Mouse (Mus musculus) left cerebral cortex, postnatal 14 days (tissue): Measurements from ENCODE around the gene Frs3. TPM values are rescaled to one million over a fixed set of nuclear protein-coding genes. Genes with fewer than 3 reads are reported as not detected.
A peak's percentile ranks its signal among the peaks of the same experiment; 100 is the strongest.

Experiments
- DNase-seq, 2 experiments: peaks; one replicate each; pipeline ENCODE4 v3.0.0; 2021 to 2022; ENCODE audit warnings: low spot score in 2 of 2, mixed read lengths in 1 of 2
- intact Hi-C: fragments of 180-260 bp; cut with DNase I; formaldehyde crosslinking; loops from one replicate; pipeline ENCODE4 v1.15.1; 2025
- total RNA-seq, 2 experiments: library from RNA; stranded (reverse); gene quantifications; 2 replicates each; pipeline ENCODE4 v1.2.3; 2021

Frs3 gene
- total RNA-seq, 2 experiments from 2014 or later = 23.4 to 26.1 TPM

DNA sequence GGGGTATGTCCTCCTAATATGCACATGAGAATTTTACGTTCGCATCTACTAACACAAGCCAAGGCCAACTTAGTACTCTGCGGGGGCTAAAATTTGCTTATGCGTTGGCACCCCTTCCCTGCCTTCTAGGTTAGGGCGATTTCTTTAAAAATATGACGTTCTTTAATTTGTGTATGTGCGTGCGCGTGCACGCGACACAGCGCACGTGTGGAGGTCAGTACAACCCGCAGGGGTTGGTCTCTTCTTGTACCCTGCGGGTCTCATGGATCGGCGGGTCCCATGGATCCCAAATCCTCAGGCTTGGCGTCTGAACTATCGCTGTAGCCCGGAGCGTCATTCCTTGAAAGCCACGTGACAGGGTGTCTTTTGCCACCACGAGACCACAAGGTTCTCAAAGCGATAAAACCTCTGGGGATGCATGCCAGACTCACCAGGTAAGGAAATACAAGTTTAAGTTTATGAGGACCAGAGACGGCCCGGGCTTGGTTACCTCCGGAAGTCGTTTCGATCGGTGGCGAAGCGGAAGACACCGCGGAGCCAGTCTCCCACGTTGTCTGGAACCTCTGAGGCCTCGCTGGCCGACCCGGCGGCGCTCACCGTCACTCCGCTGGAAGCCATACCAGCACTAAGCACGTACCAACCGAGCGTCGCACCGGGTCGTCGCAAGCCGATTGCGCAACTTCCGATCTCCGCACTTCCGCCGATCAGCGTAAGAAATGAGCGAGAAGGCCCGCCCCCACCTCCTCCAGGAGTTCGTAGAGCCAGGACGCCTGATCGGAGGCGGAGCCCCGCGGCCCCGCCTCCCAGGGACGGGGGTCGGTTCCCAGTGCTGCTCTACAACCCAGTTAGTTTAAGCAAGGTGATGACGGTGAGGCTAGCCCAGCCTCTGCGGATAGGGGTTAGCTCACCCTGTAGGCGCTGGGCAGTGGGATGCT, 1.2 kb upstream of the Frs3 start:
- peak; percentile 97 for DNase-seq
- intact Hi-C loops = no loop called here

DNA sequence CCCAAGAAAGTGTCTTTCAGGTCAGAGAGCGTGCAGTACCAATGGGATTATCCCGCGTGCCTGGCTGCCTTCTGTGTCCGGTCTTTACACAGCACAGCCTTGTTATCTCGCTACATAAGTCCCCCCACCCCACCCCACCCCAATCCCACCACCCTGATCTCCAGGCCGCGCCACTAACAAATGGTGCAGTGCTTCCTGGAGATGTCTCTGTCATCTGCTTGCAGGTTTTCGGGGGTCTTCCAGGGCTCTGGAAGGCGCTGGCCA, 554 bp upstream of the Frs3 start, which contains the start of gene Tomm6:
Gene Tomm6, minus strand, starts transcription at position 43 of the 264 bp plus-strand sequence.
- intact Hi-C loops = no loop called here
- no peak for DNase-seq

GRCm38 (mm10) chr17:47689894-47690293, 1.1 kb downstream of the Frs3 start:
- no peak for DNase-seq
- intact Hi-C loops = no loop called here

DNA sequence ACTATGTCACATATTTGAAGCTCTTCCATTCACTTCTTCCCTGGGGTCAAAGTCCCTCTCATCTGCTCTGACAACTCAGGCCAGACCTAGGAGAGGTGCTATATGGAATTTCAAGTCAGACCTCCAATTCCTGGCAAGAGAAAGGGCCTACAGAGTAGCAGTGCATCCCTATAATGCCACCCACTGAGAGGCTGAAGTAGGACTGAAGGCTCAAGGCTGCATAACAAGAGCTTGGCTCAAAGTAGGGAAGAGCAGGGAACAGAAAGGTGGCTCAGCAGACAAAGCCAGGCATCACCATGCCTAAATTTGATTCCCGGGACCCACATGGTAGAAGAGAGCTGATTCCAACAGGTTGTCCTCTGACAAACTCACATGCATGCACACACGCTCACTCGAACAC, 2.8 kb downstream of the Frs3 start:
- intact Hi-C loops = no loop called here

DNA sequence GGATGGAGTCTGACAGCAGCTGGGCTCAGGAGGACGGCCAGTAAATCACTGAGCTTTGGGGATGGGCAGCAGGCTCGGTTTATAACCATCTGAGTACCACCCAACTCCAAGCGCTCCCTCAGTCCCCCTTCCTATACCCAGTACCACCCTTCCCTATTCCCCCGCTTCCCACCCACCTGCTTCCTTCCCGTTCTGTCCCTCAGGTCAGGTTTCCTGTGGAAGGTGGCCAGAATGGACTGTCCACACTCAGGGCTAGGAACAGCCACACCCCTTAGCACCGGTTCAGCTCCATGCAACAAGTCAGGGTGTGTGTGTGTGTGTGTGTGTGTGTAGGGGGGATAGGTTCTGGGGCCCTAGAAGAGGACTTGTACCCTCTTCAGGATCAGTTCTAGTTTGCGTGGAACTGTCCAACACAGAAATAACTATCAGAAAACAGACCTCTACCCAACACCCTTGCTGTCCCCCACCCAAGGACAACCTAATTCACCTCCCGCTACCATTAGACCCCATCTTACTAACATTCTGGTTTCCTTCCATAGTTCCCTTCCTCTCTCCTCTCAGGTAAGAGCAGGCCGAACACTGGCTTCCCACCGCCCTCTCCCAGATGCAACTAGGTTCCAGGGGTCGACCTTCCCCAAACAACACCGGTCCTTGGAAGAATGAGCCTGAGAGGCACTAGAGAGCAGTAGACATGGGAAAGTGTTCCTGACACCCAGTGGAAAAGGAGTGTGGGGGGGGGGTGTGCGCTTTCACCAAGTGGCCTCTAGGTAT, 5.0 kb downstream of the Frs3 start:
- DNase-seq = no peak
- intact Hi-C loops = no loop called here

More for the DNA sequence above, 2.8 kb downstream of the Frs3 start:
- no peak for DNase-seq

- no peak for DNase-seq
- intact Hi-C loops = no loop called here
Observed at GRCm38 (mm10) chr17:47694442-47694502, 5.4 kb downstream of the Frs3 start, which contains the start of gene Gm21981. Gene Gm21981 (minus strand): TSS chr17:47694455.

DNA sequence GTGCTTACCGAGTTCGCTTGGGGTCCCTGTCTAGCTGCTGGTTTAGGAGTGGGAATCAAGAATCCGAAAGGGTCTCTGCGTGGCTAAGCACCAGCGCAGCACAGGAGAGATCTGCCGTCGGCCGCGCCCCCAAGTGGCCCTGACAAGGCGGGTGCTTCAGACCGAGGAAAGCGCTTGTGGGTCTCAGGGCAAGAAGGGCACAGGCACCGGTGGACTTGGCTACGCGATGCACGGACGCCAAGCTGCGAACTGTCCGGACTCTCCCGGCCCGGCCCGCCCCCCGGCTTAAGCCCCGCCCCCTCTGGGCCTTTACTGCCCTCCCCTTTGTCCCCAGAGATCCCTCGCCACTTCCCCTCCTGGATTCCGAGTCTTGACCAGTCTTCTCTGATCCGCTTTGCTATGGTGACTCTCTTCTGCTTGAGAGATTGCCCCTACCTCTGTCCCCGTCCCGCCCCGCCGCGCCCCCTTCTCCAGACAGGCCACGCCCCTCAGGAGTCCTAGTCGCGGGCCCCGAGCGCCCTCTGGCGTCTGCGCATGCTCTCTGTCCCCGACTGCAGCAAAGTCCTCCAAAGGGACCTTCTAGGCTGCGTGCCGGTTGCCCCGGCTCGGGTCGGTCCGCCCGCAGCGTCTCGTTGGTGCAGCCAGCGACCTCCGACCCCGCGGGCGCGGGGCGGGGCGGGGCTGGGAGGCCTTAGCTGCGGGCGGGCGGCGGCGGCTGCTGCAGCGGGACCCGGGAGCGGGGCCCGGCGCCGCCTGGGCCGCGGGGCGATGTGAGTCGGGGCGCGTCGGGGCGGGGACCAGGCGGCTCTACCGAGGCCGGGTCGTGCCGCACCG, 5.9 kb downstream of the Frs3 start, which contains the start of gene Prickle4:
Gene Prickle4, minus strand, starts transcription at position 234 of the 834 bp plus-strand sequence.
- DNase-seq = peak; percentile 97
- intact Hi-C loops = loop anchor here (5.0 kb wide), 1 partner anchor 43 kb away; the partner anchor contains the start of gene Tfeb

DNA sequence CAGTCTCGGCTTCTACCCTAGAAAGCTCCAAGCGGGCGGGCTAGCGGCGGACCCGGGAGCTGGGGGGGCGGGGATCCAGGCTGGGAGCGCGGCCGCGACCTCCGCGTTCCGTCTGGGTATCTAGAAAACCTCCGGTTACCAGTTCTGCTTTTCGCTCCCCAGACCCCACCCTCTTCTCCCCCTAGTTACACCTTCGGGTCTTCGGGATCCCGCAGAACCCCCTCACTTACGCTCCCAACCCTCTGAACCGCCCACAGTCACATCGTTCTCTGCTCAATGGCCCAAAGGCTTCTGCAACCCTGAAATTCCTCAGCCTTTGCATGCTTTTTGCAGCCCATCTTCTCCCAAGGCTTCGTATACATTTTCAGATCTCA, 6.5 kb downstream of the Frs3 start:
- no peak for DNase-seq
- intact Hi-C loops = loop anchor here (5.0 kb wide), 1 partner anchor 42 kb away; the partner anchor contains the start of gene Tfeb

DNA sequence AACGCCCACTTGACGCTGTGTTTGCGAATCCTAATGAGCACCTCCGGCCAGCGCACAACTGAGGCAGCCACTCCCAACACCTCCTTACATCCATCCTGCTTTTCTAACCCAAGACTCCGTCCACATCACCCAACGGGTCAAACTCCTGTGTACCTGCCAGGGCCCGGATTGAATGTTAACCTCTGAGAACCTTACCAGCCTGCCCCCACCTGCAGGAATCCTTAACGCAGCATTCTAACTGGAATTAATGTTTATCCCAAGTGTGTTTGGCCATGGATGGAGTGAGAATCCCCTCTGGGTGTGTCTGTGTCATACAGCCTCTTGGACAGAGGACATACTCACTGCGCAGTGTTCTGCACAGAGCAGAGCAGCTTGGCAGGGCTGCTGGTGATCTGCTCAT, 9.3 kb downstream of the Frs3 start:
- intact Hi-C loops = loop anchor here (5.0 kb wide), 1 partner anchor 39 kb away; the partner anchor contains the start of gene Tfeb
- DNase-seq = no peak

DNA sequence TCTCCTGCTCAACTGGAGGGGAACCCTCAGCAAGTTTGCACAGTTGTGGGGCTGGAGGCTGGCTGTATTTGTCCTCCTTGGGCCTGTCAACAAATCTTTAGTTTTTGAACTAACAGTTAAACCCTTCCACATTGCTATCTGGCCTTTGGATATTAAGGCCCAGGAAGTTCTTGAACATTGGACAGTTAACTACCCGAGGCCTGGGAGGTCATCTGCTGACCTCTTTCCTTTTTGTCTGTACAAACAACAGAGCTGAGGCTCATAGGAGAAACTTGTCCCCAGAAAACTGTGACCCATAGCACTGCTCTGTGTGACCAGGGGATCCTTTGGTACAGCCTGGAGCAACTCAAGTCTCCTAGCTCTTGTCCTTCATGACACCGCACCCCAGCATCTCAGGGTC, 10.2 kb downstream of the Frs3 start:
- no peak for DNase-seq
- intact Hi-C loops = loop anchor here (5.0 kb wide), 1 partner anchor 38 kb away; the partner anchor contains the start of gene Tfeb

- intact Hi-C loops = no loop called here
- DNase-seq = peak in 1 of 2 experiments; percentile 40
Observed at GRCm38 (mm10) chr17:47701793-47702192, 13.0 kb downstream of the Frs3 start.

DNA sequence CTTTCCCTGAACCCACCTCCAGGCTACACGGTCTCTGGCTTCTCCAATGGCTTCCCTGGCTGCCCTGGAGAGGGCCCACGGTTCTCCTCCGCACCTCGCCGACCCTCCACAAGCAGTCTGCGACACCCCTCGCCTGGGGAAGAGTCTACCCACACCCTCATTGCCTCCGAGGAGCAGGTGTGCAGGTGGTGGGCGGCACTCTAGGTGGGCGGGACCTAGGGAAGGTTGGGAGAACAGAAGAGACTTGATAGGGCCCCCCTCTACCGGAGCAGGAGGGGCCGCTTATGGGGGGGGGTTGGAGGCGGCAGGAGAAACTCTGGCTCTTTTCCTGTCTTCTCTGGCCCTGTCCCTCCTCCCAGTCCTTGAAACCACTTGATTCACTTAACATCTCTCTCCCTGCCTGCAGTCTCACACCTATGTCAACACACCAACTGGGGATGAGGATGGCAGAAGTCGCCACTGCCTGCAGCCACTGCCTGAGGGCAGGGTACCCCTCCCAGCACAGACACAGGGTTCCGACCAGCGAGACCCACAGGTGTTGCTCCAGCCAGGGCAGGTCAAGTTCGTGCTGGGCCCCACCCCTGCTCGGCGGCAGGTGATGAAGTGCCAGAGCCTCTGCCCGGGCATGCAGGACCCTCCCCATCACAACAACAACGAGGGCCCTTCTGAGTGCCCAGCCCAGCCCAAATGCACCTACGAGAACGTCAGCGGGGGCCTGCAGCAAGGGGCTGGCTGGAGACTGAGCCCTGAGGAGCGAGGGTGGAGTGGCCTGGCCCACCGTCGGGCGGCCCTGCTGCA, 13.9 kb downstream of the Frs3 start:
- no peak for DNase-seq
- intact Hi-C loops = no loop called here

DNA sequence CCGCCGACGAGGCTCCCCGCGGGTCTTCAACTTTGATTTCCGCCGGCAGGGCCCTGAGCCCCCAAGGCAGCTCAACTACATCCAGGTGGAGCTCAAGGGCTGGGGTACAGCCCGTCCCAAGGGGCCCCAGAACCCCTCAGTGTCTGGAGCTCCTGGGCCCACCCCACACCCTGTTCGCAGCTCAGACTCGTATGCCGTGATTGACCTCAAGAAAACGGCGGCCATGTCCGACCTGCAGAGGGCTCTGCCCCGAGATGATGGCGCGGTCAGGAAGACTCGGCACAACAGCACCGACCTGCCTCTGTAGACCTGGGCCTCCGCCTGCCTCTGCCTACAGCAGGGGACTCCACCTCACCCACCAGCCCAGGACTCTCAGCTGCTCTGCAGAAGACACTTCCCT, 14.7 kb downstream of the Frs3 start:
- DNase-seq = no peak
- intact Hi-C loops = no loop called here

DNA sequence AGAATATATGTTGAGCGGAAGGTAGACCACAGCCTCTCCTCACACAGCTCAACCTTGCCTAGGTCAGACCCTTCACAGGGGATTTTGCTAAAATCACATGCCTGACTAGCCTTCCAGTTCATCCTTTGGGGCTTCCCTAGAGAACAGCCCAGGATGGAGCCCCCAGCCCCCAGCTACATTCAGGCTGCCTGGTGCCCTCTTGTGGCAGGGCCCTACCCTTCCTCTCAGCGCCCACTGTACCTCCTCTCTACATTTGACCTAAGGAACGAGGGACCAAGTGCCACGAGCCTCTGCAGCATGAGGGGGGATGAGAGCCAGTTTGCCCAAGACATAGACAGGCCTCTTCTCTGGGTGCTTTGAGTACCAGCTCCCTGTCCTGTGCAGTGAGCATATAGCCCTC, 15.9 kb downstream of the Frs3 start:
- intact Hi-C loops = no loop called here

GRCm38 (mm10) chr17:47706196-47706595, 17.4 kb downstream of the Frs3 start:
- intact Hi-C loops = no loop called here
- DNase-seq = no peak

More for the DNA sequence above, 15.9 kb downstream of the Frs3 start:
- no peak for DNase-seq

DNA sequence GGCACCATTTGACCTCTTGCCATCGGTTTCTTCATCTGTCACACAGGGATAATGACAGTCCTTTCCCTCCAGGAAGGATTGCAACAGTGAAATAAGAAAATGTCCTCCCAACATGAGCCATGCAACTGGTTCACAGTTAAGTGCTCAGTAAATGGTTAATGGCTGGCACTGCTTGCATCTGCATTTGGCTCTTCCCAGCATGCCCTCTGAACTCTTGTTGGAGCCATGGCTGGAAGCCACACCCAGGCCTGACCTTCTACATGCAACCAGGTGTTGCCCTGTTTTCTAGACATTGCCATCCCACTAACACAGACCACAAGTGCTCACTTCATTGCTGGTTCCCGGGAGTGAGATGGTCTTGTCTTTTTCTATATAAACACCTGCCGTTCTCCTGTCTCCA, 19.1 kb downstream of the Frs3 start:
- no peak for DNase-seq
- intact Hi-C loops = no loop called here

DNA sequence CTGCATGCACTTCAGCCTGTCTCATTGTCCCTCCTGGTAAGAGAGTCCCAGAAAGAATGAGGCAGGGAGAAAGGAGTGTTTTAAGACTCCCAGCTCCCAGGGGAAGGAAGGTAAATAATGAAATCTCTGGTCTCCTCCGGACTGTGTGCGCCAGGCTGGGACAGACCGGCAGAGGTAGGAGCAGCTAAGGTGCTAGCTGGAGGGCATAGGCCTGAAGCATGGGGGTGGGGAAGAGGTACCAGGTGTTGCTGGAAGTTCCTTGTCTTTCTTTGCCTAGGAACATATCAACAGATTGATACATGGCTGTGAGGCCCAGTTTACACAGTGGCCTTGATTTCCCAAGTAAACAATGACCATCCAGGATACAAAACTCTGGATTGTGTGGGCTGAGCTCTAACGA, 20.1 kb downstream of the Frs3 start:
- no peak for DNase-seq
- intact Hi-C loops = no loop called here

DNA sequence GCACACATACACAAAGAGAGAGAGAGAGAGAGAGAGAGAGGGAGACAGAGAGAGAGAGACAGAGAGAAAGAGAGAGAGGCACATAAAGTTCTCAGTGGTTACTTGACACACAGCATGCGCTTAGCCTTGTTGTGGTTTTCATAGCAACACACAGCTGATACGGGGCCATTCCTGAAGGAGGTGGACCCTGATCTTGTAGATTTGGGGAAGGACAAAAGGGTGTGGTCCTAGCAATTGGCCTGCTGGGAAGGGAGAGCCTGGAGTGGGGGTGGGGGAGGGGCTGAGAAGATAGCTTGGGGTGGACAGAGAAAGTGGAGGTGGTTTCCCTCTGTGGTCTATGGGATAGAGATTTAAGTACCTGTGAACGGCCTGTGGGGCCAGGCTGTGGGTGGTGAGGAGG, 21.2 kb downstream of the Frs3 start:
- intact Hi-C loops = no loop called here
- no peak for DNase-seq

- intact Hi-C loops = no loop called here
- no peak for DNase-seq
Observed at GRCm38 (mm10) chr17:47711883-47712282, 23.1 kb downstream of the Frs3 start.
